Mouse (Mus musculus): Measurements from ENCODE around the gene Poglut1.

- TF ChIP-seq POLR2A (IDR thresholded peaks at IDR 0.05; ENCODE audit: low read depth, low read length), result no peak
- TF ChIP-seq CTCF (IDR thresholded peaks at IDR 0.05; ENCODE audit: extremely low read depth, insufficient read length, insufficient replicate concordance, low read depth, low read length), result no peak
Measured at GRCm38 (mm10) chr16:38563516-38563915, 13.5 kb upstream of the Poglut1 start.
